Mouse (Mus musculus): ENCODE data around the gene Armh3.

DNA sequence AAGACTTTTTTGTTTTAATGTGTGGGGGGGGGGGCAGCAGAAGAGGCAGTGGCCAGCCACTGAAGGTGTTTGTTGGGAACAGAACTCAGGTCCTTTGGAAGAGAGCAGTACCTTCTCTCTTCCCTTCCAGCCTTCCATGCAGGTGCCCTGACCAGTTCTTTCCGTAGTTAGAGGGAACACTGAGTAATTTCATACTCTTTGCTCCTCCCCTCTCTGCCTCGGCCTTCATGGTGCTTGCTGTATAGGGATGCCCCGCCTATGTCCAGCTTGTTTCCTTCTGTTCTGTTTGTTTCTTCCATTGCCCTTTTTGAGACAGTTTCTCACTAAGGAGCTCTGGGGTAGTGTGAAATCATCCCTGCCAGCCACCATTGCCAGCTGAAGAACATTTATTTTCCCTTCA is 212.8 kb downstream of the Armh3 start:
- no peak for TF ChIP-seq CTCF (IDR thresholded peaks at IDR 0.05; ENCODE audit: low read depth)
- no peak for TF ChIP-seq EP300 (optimal IDR thresholded peaks at IDR 0.05)
